Mouse (Mus musculus) NIH3T3 (cell line): ENCODE data around the gene Gast.
"Not testable (repeated sequence)": the region's sequence is repeated elsewhere in the genome, so short reads cannot be mapped to it uniquely, and the experiment has no call there.

Experiments used
- DNase-seq: peaks from one replicate; pipeline ENCODE4 v3.0.0-alpha.2; 2012; ENCODE audit warnings: low read depth

The Gast gene

DNA sequence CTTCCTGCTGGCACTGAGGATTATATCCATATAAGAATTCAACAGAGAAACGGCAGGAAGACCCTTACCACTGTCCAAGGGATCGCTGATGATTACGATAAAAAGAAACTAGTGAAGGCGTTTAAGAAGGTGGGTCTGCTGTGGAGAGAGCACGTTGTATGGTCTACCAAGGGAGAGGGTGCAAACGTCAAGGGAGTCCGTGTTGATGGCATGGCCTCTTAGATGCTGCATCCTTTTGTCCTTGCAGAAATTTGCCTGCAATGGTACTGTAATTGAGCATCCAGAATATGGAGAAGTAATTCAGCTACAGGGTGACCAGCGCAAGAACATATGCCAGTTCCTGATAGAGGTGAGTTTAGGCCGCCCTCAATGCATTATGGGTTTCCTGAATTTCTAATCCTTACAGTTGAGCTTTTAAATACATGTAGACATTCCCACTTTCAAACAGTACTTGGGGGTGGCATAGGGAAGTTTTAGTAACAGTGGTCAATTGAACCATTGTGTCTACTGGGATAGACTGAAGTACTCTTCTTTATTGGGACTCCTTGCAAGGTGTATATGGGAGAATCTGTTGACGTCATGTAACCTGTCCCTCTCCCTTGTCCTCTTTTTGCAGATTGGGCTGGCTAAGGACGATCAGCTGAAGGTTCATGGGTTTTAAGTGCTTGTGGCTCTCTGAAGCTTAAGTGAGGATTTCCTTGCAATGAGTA lies 13.4 kb upstream of the Gast start:
- not testable (repeated sequence) for DNase-seq

DNA sequence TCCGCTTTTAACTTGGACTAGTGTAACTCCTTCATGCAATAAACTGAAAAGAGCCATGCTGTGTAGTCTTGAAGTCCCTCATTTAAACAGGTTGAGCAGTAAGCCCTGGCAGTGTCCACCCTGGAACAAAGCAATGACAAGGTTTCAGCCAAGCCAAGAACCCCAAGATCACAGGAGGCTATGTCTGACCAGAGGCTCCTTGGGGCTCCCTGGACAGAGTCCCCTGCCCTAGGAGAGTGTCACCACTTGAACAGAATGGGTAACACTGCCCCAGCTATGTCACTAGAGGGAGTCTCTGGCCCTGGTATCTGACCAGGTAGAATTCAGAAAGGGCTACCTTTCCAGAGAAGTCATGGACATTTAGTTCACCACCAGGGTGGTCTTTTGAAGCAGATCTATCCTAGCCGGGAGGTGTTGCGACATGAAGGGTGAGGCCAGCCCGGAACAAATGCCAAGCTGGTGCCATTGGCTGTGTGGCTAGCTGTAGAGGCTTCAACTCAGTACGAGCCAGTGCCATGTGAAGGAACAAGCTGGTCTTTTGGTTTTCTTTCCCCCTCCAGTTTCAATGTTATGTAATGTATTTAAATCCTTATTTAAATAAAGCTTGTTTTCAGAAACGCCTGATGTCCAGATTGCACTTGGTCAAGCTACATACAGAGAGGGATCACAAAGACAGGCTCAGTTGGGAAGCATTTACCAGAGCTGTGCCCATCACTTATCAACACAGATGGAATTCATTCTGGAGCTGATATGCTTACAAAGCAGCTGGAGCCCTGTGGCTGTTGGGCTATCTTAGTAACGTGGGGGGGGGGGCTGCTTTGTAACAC lies 12.5 kb upstream of the Gast start:
- DNase-seq: peak; percentile 58

DNA sequence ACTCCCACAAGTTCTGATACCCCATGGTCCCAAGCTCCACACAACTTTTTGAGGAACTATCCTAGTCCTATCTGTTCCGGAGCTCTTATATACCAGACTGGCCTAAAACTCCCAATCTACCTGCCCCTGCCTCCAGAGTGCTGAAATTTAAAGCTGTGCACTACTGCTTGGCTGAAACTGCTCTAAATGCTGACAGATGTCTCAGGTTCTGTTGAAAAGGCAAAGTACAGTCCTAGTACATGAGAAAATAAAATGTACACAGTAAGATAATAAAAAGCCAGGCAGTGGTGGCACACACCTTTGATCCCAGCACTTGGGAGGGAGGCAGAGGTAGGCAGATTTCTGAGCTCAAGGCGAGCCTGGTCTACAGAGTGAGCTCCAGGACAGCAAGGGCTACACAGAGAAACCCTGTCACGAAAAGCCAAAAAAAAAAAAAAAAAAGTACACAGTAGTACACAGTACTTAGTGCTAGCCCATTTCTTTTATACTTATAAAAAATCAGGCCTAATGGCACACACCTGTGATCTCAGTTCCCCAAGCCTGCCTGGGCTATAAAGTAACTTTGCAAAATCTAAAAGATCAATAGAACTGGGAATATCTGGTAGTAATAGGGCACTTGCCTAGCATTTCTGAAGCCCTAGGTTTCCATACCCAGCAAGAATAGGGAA lies 11.5 kb upstream of the Gast start:
- peak; percentile 36 for DNase-seq

DNA sequence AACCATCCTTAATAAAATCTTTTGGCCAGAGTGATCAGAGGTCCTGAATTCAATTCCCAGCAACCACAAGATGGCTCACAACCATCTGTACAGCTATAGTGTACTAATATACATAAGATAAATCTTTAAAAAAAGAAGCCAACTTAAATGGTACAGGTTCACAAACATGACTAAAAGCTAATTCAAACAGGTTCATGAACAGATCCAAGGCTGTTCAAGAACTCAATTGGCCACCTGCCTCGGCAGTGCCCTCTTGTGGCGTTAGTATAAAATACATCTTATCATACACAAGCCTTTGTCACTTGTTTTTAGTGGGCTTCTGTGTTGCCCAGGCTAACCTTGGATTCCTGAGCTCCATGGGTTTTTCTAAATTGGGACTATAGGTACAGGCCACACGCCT lies 10.6 kb upstream of the Gast start:
- DNase-seq: peak; percentile 91

DNA sequence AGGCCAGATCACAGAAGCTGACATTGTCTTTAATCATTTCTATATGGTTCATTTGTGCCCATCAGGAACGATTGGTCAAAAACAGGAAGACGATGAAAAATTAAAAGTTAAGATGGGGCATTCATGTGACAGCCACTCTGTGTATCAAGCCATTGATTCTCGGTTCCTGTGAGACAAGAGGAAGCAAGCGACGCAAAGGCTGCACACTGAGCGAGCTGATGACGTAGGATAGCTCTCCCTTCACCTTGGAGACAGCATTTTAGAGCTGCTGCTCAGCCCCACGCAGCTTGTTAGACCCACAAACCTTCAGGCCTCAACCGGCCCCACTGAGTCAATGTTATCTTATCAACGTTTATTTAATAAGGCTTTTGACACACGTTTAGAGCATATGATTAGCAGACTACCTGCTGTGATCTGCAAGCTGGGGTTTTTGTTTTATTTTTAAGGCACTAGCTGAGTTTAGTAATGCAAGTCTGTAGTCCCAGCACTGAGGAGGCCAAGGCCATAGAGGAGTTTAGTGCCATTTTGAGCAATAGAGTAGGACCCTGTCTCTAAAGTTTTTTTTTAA lies 9.1 kb upstream of the Gast start:
- no peak for DNase-seq

DNA sequence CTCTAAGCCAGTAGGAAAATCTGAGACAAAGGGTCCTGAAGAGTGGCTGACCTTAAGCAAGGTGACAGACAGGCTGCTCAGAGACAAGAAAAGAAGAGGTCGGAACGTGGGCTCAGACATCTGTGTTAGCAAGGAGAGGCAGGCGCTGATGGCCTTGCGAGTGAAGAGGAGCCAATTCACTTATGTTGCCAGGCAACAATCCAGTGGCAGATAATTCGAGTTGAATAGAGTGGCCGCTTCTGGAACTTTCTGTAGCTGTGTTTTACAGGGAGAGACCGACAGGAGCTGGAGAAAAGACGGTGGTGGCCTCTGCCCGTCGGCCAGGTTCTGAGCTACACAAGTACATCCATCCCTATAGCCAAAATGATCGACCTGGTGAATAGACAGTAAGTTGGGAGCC lies 6.9 kb upstream of the Gast start:
- no peak for DNase-seq

DNA sequence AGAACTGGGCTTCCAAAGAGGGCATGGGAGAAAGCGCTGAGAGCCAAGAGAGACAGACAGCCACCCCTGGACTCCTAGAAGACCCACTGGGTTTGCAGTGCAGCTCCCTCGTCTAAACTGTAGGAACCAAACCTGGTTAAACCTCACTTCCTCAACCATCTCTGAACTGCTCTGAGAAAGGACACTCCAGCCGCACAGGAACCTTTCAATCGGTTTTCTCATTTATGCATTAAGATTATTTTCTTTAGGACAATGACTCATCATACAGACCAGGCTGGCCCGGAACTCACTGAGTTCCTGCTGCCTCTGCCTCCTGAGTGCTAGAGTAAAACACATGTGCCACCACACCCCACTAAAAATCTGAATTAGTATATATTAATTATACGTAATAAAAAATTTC lies 6.4 kb upstream of the Gast start:
- DNase-seq: no peak

DNA sequence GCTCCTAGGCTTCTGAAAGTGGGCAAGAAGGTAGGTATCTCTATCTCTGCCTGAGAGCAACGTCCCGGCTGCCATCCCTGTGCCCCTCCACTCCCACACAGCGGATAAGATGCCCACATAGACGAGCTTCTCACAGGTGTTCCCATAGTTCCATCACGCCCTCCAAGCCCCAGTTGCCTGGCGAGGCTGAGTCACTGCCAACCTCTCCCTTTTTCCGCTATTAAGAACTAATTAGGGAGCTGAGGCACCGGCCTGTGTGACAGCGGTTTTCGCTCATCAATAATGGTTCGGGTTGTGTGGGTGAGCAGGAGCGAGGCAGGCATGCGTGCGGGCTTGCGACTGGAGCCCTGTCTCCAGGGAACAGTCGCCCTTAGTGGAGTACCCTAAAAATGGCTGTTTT lies 4.0 kb upstream of the Gast start:
- DNase-seq: no peak

DNA sequence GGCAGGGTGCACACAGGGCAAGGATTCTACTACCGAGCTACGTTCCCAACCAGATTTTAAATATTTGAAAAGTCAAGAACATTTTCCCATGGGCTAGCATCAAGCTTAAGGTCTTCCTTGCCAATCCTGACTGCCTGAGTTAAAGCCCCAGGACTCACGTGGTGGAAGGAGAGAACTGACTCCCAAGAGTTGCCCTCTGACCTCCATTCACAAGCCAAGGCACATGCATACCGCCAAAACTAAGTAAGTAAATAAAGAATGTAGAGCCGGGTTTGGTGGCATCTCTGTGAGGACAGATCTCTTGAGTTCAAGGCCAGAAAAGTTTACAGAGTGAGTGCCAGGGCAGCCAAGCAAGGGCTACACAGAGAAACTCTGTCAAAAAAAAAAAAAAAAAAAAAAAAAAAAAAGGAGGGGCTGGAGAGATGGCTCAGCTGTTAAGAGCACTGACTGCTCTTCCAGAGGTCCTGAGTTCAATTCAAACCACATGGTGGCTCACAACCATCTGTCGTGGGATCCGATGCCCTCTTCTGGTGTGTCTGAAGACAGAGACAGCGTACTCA lies 3.3 kb upstream of the Gast start:
- DNase-seq: peak; percentile 64

DNA sequence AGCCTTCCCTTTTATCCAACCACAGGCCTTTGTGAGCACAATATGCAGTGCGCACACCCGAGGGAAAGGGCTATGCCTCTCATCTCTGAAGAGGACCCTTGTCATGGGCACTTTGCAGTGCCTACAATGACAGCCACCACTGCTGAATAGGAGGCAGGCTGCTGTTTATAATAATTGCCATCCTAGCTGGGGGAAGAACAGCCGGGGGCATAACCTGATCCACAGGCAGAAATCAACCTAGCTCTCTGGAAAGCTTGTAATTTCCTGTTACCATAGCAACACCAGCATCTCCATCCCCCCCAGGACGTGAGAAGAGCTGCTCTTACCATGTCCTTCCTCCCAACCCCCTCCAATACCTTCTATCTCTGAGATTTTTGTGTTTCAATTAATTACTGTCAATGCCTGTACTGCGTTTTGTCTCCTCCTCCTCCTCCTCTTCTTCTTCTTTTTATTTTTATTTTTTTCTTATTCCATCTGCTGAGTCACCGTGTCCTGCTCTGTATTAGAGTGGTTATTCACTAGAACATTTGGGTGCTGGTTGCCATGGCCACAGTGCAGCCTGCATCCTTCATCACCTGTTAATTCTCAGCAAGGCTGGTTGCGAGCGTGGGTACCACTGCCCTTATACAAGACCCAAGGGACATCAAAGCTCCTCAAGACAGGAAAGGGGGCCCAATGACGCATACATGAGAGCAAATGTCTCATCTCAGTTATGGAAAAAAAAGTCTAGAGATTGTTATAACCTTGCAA lies 1.3 kb upstream of the Gast start:
- DNase-seq: peak; percentile 38

DNA sequence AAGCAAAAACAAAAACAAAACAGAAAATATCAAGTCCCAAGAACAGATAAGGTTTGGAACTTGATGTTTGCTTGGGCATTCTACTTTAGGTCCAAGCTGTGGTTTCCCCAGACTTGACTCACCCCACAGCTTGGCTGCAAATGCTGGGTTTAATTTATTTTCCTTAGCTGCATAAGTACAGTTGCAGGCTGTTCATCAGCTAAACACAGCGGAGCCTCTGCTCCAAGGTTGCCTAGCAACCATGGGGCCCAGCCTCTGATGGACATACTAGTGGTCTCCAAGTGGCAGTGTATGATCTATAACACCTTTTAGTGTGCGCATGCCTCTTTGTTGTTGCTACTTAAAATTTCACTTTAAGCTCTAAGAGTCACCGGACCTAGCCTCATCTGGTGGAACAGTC lies 1.5 kb downstream of the Gast start:
- DNase-seq: peak; percentile 90

DNA sequence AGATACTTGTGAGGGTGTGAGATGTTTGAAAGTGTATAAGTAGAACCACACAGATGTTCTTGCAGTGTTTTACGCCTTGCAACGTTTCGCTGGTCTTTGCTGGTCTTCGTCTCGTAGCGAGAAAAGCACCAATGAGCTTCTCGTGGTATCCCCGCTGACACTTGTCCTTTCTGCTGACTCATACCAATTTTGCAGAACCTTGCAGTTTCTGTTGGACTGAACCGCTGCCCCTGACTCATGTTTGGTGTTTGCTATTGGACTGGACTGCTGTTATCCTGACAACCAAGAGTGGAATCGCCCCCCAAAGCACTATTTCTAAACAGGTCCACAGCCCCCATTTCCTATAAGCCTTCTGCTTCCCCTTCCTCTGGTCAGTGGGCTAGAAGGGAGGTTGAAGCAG lies 10.1 kb downstream of the Gast start:
- DNase-seq: no peak

DNA sequence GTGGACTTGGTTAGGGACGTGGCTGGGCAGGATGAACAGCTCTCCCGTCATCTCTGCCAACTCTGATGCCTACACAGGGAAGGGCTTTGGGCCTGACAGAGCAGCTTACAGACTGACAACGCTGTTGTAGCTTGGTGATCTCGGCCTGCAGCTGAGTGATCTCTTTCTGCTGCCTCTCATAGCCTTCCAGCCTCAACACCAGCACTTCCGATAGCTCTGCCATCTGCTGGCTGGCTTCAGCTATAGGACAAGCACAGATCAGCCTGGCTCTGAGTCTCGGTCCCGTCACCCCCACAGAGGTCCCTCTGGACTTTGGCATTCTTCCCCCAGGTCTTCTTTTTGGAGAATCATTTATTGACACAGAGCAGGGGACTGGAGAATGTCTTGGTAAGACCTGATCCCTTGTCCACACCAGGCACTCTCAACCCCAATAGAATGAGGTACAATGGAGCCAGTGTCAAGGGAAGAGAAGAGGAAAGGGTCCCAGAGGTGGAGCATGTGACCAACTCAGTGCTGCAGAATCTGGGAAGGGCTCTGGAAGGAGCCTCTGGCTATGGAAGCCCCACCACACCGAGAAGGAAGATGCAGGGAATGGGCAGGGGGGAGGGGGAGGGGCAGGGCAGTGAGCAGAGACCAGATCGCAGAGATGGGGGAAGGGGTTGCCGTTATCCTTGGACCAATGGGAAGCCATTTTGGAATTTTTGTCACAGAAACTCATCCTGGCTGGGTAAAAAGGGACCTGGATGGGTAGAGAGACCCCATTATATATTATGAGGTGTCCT lies 18.1 kb downstream of the Gast start:
- DNase-seq: peak; percentile 75

DNA sequence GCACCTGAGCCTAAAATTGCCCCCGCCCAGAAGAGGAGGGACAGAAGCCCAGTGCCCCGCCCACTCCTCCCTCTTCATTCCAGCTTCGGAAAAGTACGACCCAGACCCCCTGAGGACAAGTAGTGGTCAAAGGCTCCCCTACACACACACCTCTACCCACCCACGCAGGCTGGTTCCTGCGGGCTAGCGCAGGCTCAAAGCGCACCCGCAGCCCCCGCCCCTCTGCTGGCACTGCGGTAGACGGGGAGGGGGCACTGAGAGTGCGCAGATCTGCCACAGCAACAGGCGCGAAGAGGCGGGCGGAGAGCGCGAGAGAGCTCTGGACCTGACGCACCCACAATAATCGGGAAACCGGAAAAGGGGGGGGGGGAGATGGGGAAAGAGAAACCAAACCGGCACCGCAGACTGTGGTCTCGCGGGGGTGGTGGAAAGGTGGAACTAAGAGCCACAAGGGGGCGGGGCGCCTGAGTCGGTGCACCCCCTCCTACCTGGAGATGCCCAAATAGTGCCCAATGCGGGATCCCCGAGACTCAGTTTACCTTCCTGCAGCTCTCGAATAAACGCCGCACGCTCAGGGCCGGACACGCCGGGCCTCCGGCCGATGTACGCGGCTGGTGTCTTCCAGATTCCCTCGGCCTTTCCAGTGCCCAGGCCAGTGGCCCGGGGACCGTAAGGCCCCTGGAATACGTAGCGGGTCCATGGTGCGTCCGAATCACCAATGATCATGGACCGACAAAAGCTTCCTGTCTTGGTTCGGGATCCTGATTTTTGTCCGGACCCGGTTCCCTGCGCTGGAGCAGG lies 21.1 kb downstream of the Gast start:
- DNase-seq: peak; percentile 43

DNA sequence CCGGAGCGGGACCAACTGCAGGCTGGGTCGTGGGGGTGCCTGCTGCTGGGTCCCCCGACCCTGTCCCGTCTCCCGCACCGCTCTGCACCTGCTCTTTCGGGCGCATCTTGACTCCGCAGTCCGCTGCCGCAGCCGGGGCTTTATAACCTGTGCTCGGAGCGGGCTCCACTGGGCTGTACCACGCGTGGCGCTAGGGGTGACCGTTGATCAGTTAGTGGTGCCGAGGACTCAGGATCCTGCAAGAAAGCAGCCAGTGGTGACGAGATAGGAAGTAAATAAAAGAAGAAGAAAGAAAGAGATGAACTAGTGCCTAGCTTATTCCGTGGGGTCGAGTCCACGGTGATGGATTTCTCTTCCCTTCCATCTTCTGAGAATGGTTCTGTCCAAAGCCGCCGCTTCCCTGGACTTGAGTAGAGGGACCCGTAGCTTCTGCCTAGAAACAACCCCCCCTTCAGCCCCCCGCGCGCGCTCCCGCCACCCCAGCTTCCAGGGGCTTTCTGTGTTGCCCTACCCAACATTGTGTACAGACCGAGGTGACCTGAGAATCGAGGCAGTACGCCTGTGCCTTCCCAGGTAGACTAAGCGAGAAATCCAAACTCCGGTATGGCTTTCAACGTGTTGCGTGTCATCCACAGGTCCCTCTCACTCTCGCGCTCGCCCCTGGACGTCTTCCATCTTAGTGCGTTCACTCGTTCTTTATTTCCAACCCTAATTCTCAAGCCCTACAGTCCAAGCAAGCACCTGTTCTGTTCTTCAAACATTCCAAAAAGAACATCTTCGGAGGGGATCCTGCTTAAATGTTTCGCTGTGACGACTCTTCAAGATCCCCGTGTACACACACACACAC lies 22.0 kb downstream of the Gast start, which contains the start of gene Hap1:
TSS of gene Hap1 (minus strand) at position 157 of the 847 bp plus-strand sequence.
- peak; percentile 70 for DNase-seq

DNA sequence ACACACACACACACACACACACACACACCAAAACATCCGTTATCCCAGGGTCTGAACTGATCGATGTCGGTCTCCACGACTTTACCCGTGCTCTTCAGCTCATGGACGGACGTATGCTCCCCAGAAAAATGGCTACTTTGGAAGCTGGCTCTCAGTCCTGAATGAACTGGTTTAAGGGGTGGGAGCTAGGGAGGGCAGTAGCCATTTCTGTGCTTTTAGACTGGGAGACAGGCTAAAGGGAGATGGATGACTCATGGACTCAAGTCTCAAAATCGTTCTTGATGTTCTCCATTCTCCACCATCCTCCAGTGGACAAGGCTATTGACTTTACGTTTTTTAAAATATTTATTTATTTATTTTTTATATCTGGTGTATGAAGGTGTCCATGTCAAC lies 22.6 kb downstream of the Gast start:
- DNase-seq: no peak

DNA sequence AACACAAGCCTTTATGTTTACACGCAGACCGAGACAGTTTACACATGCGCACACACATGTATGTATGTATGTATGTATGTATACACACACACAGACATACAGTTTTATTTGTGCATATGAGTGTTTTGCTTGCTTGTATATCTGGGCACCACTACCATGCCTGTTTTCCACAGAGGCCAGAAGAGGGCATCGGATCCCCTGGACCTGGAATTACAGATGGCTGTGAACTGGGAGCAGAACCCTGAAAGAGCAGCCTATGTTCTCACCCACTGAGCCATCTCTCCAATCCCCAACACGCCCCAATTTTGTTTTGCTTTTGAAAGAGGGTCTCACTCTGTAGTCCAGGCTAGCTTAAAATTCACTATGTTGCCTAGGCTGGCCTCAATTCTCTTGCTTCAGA lies 23.2 kb downstream of the Gast start:
- peak; percentile 45 for DNase-seq

DNA sequence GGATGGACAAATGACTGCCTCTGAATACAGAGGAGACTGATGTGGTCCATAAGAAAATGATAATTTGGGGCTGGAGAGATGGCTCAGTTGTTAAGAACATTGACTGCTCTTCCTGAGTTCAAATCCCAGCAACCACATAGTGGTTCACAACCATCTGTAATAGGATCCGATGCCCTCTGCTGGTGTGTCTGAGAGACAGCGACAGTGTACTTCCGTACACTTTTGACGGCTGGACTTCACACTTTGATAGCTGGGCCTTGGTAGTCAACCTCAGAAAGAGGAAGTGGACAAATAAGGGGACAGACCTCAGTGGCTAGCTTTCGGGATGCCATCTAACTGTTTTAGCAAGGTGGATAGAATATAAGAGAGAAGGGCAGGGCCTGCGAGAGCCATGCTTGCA lies 26.0 kb downstream of the Gast start:
- no peak for DNase-seq

DNA sequence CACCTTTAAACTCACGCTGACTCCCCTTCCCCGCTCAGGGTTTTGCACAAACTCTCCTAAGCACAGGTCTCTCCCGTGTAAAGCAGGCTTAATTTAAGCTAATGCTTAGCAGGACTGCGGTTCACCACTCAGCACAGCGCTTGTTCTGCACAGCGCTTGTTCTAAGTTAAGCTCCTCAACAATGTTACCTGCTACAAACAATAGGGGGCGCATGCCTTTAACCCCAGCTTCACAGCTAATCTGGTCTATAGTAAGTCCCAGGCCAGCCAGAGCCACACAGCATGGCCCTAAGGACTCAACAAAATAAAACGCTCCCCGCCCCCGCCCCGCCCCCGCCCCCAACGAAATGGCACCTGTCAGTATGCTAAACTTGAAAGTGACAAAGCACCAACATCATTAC lies 26.9 kb downstream of the Gast start:
- DNase-seq: not testable (repeated sequence)
